Mouse (Mus musculus) liver, embryonic 15.5 days (tissue): Measurements from ENCODE around the gene Mymx. TPM values are rescaled to one million over a fixed set of nuclear protein-coding genes. Genes with fewer than 3 reads are reported as not detected.

Source experiments
- ATAC-seq: fragments of 200-750 bp; cut with Nextera tagmentation; 2 replicates; pipeline ENCODE4 v1.8.0; 2017; ENCODE audit warnings: moderate number of reproducible peaks, mild to moderate bottlenecking, moderate library complexity; ENCODE audit not compliant: insufficient read depth
- H3K27ac ChIP-seq: fragments of 300-500 bp; sonication (generic); replicated peaks from 2 replicates; pipeline ENCODE4 v1.5.1; 2015; ENCODE audit warnings: mild to moderate bottlenecking, inconsistent platforms
- H3K27me3 ChIP-seq: fragments of 300-500 bp; sonication (generic); 2 replicates; pipeline ENCODE4 v1.6.1; 2015; ENCODE audit warnings: mild to moderate bottlenecking, inconsistent platforms
- H3K36me3 ChIP-seq: fragments of 300-500 bp; sonication (generic); replicated peaks from 2 replicates; pipeline ENCODE4 v1.6.1; 2015; ENCODE audit warnings: moderate library complexity, mild to moderate bottlenecking, inconsistent platforms
- H3K4me1 ChIP-seq: fragments of 300-500 bp; sonication (generic); replicated peaks from 2 replicates; pipeline ENCODE4 v1.6.1; 2015; ENCODE audit warnings: inconsistent platforms
- H3K4me2 ChIP-seq: fragments of 300-500 bp; sonication (generic); 2 replicates; pipeline ENCODE4 v1.6.1; 2015; ENCODE audit warnings: moderate library complexity, mild to moderate bottlenecking, inconsistent platforms
- H3K4me3 ChIP-seq: fragments of 300-500 bp; sonication (generic); replicated peaks from 2 replicates; pipeline ENCODE4 v1.5.1; 2015; ENCODE audit warnings: mild to moderate bottlenecking, inconsistent platforms
- H3K9ac ChIP-seq: fragments of 300-500 bp; sonication (generic); 2 replicates; pipeline ENCODE4 v1.6.1; 2015; ENCODE audit warnings: moderate library complexity, mild to moderate bottlenecking, inconsistent platforms
- H3K9me3 ChIP-seq: fragments of 300-500 bp; sonication (generic); replicated peaks from 2 replicates; pipeline ENCODE4 v1.6.1; 2016; ENCODE audit warnings: inconsistent platforms
- WGBS: fragments of 180-500 bp; shearing (Covaris S2); methylation state at CpG from one replicate; pipeline ENCODE4 v1.1.7; 2015; ENCODE audit warnings: mixed read lengths; ENCODE audit not compliant: insufficient replicate concordance; 5-methylcytosine and 5-hydroxymethylcytosine counted together
- polyA plus RNA-seq: library from polyadenylated mRNA; unstranded; fragments of >200 nt; fragmentation: Nextera tagmentation; extraction: Ambion mirVana; gene quantifications from 2 replicates; pipeline ENCODE4 v1.2.1, GENCODE M21; 2015

The Mymx gene
- polyA plus RNA-seq, 1 experiment from 2014 or later: 1.1 TPM

DNA sequence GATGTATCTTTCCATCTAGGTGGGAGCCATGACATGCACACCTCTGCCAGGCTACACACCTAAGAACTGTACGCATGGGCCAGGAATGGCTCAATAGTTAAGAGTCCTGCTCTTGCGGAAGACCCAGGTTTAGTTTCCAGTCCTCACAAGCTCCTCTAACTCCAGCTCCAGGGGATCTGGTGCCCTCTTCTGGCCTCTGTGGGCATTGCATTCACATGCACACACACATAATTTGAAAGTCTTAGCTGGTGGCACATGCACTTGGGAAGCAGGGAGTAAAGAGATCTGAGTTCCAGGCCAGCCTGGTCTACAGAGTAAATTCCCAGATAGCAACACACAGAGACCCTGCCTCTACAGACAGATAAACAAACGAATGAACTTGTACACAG is 15.5 kb downstream of the Mymx start:
- H3K9ac ChIP-seq: no peak overlapping the region
- H3K36me3 ChIP-seq: peaks cover 74% of the 10 kb centered on the region
- 0 out of 2 replicates have a peak overlapping the region, but pooled peaks have one; percentile 89 for H3K27ac ChIP-seq
- no peaks in the 10 kb centered on the region for H3K27me3 ChIP-seq
- 94% methylated on average over 3 of the region's 3 CpGs for WGBS
- H3K4me2 ChIP-seq: no peak overlapping the region
- no peak for ATAC-seq
- 0 out of 2 replicates have a peak, but pooled peaks cover 3% of the 10 kb centered on the region for H3K9me3 ChIP-seq
- no peak overlapping the region for H3K4me3 ChIP-seq
- H3K4me1 ChIP-seq: peaks cover 75% of the 10 kb centered on the region

DNA sequence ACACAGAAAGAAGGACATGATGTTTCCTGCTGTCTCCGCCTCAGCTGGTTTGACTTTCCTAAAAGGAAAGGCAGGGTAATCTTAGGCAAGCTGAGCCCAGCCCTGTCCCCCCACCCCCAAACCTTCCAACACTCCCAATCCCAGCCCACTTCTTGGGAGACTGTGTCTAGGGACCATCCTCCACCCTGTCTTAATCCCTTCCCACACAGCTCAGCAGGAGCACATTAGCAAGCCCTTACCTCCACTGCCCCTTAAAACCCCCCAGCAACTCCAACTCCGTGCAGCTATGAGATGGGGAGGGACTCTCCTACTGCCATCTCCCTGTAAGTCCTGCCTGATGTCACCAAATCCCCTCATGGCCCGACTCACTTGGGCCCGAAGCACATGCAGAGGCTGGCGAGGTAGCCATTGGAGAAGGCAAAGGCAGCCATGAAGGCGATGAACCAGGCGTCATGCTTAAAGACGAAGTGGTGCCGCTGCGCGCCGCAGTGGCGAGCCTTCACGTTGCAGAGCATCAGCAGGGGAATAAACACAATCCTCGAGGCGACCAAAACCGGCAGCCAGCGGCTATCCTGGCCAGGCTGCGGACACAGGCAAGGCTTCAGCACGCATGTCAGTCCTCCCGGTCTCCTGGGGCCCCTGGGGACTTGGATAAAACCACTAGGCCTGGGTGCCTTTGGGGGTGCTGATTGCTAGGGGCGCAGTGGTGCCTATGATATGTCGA is 16.0 kb downstream of the Mymx start:
- H3K9me3 ChIP-seq: 0 out of 2 replicates have a peak, but pooled peaks cover 3% of the 10 kb centered on the region
- H3K36me3 ChIP-seq: peaks cover 68% of the 10 kb centered on the region
- H3K4me2 ChIP-seq: 0 out of 2 replicates have a peak overlapping the region, but pooled peaks have one; percentile 25
- WGBS: 78% methylated on average over 23 of the region's 23 CpGs
- H3K4me3 ChIP-seq: no peak overlapping the region
- H3K27me3 ChIP-seq: no peaks in the 10 kb centered on the region
- peak overlapping the region; percentile 89 for H3K27ac ChIP-seq
- ATAC-seq: no peak
- H3K9ac ChIP-seq: no peak overlapping the region
- H3K4me1 ChIP-seq: peaks cover 75% of the 10 kb centered on the region

DNA sequence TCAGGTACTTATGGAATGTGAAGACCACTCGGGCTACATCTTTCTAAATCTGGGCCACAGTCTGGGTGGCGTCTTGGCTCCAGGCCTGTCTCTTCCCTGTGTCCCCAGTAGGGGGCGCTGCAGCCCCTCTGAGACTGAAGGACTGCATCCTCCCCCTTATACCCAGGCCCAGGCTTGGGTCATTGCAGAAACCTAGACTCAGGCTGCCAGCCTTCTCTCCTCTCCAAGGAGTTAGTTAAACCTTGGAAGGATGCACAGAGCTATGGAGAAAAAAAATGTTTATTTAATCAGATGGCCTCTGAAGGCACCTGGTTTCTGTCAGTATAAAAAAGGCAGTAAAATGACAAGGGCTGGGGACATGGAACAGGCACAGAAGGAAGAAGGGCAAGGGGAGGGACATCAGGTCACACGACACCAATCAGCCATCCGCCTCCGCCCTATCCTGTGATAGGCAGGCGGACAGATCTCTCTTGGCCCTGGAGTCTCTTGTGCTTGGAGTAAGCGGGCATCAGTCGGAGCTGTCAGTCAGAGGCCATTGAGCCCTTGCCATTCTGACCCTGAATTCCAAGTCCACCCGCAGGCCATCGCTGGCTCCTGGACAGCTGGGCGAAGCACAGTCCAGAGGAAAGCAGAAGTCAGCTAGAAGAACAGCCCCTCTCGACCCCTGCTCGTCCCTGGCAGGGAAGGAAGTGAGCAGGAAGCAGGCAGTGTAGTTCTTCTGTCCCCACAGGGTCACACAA is 16.8 kb downstream of the Mymx start:
- H3K36me3 ChIP-seq: peaks cover 60% of the 10 kb centered on the region
- no peak overlapping the region for H3K9ac ChIP-seq
- H3K27me3 ChIP-seq: no peaks in the 10 kb centered on the region
- 0 out of 2 replicates have a peak, but pooled peaks cover 3% of the 10 kb centered on the region for H3K9me3 ChIP-seq
- H3K4me2 ChIP-seq: peak overlapping the region; percentile 25; the same call in 1 of the 2 replicates
- peaks cover 74% of the 10 kb centered on the region for H3K4me1 ChIP-seq
- peak; percentile 43 for ATAC-seq
- H3K27ac ChIP-seq: peak overlapping the region; percentile 89
- WGBS: 37% methylated on average over 14 of the region's 14 CpGs
- H3K4me3 ChIP-seq: no peak overlapping the region

DNA sequence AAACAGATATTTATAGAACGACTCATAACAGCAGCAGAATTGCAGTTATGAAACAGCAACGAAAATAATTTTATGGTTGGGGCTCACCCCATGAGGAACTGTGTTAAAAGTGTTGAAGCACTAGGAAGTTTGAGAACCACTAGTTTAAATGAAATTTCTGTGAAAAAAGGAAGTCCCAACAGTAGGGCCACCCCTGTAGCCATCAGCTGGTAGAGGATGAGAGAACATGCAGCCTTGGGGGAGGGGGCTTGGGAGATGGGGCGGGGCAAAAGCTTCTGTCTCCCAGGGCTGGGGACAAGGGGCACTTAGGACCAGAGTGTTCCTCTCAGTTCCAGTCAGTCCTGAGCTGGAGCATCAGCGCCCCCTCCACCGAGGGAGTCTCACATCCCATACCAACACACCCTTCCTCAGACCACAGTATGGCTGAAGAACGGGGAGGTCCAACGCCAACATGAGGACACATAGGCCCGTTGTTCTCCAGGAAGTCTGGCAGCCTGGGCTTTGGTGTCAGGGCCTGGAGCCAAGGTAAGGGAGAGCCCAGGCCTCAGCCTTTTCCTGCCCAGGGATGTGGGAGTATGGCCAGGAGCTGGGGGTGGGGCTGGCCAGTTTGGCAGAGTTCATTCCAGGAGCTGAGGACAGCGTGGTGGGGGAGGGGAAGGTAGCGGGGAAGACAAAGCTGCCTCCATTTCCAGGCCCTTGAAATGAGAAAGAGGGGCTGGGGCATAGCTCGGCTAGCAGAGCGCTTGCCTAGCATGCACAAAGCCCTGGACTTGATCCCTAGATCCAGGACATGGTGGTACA is 17.6 kb downstream of the Mymx start:
- Histone ChIP-seq H3K27me3 (no peaks in the 10 kb centered on the region), H3K36me3 (peaks cover 52% of the 10 kb centered on the region), H3K4me3 (no peak overlapping the region), H3K27ac (peak overlapping the region; percentile 89), H3K4me2 (peak overlapping the region; percentile 25; the same call in 1 of the 2 replicates), H3K9me3 (0 out of 2 replicates have a peak, but pooled peaks cover 3% of the 10 kb centered on the region), H3K9ac (no peak overlapping the region), H3K4me1 (peaks cover 70% of the 10 kb centered on the region)
- WGBS: 54% methylated on average over 12 of the region's 12 CpGs
- ATAC-seq: no peak

DNA sequence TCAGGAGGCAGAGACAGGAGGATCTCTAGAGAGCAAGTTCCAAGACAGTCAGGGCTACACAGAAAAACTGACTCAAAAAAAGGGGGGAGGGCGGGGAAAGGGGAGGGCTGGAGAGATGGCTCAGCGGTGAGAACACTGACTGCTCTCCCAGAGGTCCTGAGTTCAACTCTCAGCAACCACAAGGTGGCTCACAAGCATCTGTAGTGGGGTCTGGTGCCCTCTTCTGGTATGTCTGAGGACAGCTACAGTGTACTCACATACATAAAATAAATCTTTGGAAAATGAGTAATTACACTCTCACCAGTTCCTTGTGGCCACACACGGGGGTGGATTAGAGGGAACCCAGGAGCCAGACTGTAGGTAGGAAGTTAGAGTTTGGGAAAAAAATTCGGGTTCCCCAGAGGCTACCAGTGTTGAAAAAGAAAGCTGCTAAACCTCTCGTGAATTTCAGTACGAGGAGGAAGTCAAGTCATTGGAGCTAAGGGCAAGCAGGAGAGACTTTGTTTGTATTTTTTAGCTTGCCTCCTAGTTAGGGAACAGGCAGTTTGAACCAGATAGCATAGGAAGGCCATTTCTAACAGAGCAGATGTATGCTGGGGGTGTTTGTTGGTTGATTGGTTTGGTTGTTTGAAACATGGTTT is 19.1 kb downstream of the Mymx start:
- Histone ChIP-seq H3K9me3 (0 out of 2 replicates have a peak, but pooled peaks cover 3% of the 10 kb centered on the region), H3K9ac (no peak overlapping the region), H3K27ac (peak overlapping the region; percentile 89), H3K4me3 (no peak overlapping the region), H3K4me2 (peak overlapping the region; percentile 56), H3K36me3 (peaks cover 38% of the 10 kb centered on the region), H3K27me3 (no peaks in the 10 kb centered on the region), H3K4me1 (peaks cover 77% of the 10 kb centered on the region)
- 39% methylated on average over 6 of the region's 6 CpGs for WGBS
- peak; percentile 42 for ATAC-seq

DNA sequence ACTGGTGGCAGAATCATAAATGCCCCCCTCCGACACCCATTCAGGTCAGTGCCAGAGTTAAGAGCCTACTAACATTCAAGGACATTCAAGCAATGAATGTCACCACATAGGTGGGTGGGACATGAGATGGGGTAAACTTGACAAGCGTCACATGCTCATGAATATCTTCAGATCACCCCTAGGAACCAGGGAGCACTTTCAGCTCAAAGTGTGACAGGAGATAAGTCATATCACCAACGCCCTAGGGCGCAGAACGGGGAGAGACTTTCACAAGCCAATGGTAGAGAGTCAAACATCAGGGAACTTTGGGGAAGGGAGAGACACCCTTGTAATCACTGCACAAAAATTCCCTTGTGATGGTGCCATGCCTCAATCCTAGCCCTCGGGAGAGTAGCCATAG is 19.7 kb downstream of the Mymx start:
- H3K4me1 ChIP-seq: peaks cover 78% of the 10 kb centered on the region
- WGBS: 36% methylated on average over 6 of the region's 6 CpGs
- peak overlapping the region; percentile 34 for H3K9ac ChIP-seq
- H3K4me3 ChIP-seq: no peak overlapping the region
- ATAC-seq: peak; percentile 69
- H3K27ac ChIP-seq: peak overlapping the region; percentile 89
- peaks cover 31% of the 10 kb centered on the region for H3K36me3 ChIP-seq
- 0 out of 2 replicates have a peak, but pooled peaks cover 3% of the 10 kb centered on the region for H3K9me3 ChIP-seq
- no peaks in the 10 kb centered on the region for H3K27me3 ChIP-seq
- peak overlapping the region; percentile 56 for H3K4me2 ChIP-seq

DNA sequence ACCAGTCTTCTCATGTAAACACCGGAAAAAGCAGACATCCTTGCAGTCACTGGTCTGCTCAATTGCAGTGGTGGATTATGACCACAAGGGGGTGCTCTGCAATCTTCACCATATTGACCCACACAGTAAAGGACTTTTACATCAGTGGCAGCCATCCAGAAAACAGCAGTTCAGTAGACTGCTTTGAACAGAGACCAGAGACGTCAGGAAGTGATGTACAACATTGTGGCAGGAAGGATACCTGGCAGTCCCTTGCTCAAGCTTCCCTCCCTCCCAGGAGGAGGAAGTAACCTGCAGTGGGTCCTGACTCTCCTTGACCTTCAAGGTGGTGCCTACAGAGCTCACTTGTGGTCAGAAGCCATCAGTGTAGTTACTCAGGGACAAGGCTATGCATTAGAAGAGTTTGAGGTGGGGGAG is 20.3 kb downstream of the Mymx start:
- peaks cover 25% of the 10 kb centered on the region for H3K36me3 ChIP-seq
- peak; percentile 13; the same call in 1 of the 2 replicates for ATAC-seq
- no peaks in the 10 kb centered on the region for H3K27me3 ChIP-seq
- peaks cover 78% of the 10 kb centered on the region for H3K4me1 ChIP-seq
- peak overlapping the region; percentile 34; the same call in 1 of the 2 replicates for H3K9ac ChIP-seq
- H3K27ac ChIP-seq: peak overlapping the region; percentile 89
- WGBS: 4% methylated on average over 2 of the region's 2 CpGs
- peak overlapping the region; percentile 56 for H3K4me2 ChIP-seq
- H3K4me3 ChIP-seq: no peak overlapping the region
- H3K9me3 ChIP-seq: 0 out of 2 replicates have a peak, but pooled peaks cover 3% of the 10 kb centered on the region

DNA sequence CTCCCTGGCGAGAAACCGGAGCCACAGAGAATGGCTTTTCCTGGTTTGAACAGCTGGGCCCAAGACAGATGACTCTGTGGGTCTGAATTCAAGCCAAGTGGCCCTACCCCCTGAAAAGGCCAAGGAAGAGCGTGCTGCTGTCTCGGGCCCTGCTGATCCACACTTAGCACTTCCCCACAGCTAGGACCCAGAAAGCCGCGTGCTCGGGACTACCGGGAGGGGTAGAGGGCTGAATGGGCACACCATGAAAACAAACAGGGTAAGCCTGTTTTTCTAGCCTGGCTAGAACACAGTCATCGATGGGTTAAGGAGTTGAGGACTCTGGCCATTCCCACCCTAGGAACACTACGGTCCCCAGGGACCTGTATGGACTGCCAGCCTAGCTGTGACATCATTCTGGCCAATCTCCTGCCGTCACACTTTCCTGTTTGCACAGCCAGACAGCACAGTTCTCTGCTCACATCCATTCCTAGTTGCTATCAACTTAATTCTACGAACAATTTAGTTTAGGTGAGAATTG is 20.9 kb downstream of the Mymx start:
- ATAC-seq: no peak
- Histone ChIP-seq H3K4me1 (peaks cover 74% of the 10 kb centered on the region), H3K9ac (no peak overlapping the region; the same call in 1 of the 2 replicates), H3K4me2 (no peak overlapping the region), H3K4me3 (no peak overlapping the region), H3K36me3 (peaks cover 20% of the 10 kb centered on the region), H3K27me3 (no peaks in the 10 kb centered on the region), H3K27ac (peak overlapping the region; percentile 89), H3K9me3 (no peaks in the 10 kb centered on the region)
- WGBS: 41% methylated on average over 12 of the region's 12 CpGs

DNA sequence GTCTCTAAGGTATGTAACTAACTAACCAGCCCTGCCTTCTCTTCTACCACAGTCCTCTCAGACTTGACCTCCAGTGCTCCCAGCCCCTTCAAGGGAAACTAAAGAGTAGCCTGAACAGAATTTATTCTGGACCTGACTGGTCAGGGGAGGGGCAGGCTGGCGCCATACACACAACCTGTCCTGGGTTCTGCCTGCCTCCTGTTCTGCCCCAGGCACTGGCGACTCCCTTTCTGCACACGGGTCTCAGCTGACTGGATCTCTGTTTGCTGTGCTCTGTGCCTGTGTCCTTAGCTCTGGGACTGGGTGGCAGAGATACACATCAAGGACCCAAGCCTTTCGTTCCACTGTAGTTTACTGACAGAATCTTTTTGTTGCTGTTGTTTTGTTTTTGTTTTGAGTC is 22.3 kb downstream of the Mymx start:
- Histone ChIP-seq H3K4me1 (peaks cover 74% of the 10 kb centered on the region), H3K27ac (no peak overlapping the region), H3K36me3 (peaks cover 5% of the 10 kb centered on the region), H3K4me2 (no peak overlapping the region), H3K9me3 (no peaks in the 10 kb centered on the region), H3K9ac (no peak overlapping the region), H3K27me3 (no peaks in the 10 kb centered on the region), H3K4me3 (no peak overlapping the region)
- no peak for ATAC-seq
- WGBS: 60% methylated on average over 4 of the region's 4 CpGs

DNA sequence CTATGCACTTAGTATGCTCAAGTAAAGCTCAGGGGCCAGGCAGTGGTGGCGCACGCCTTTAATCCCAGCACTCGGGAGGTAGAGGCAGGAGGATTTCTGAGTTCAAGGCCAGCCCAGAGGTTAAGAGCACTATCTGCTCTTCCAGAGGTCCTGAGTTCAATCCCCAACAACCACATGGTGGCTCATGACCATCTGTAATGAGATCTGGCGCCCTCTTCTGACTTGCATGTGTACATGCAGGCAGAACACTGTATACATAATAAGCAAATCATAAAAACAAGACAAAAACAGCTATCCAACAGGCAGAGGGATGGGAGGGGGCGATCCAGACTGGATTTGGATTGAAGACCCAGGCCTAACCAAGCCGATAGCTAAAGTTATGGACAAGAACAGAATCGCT is 23.1 kb downstream of the Mymx start:
- Histone ChIP-seq H3K27me3 (no peaks in the 10 kb centered on the region), H3K36me3 (no peaks in the 10 kb centered on the region), H3K4me2 (no peak overlapping the region), H3K27ac (no peak overlapping the region), H3K9me3 (no peaks in the 10 kb centered on the region), H3K4me1 (peaks cover 74% of the 10 kb centered on the region), H3K4me3 (no peak overlapping the region), H3K9ac (no peak overlapping the region)
- no peak for ATAC-seq
- WGBS: 50% methylated on average over 7 of the region's 7 CpGs
